Mouse (Mus musculus) small intestine, adult 2 months (tissue): Measurements from ENCODE around the gene Slc4a8.

Experiments used
- CTCF ChIP-seq: fragments of 200-500 bp; IDR thresholded peaks from 2 replicates; pipeline ENCODE4 v1.5.1; 2012; ENCODE audit warnings: low read depth, mild to moderate bottlenecking, control low read depth, inconsistent platforms, low read length, moderate library complexity, mixed read lengths; ENCODE audit not compliant: insufficient replicate concordance, insufficient read length; ENCODE audit errors: extremely low read depth
- POLR2A ChIP-seq: fragments of 200-500 bp; IDR thresholded peaks from 2 replicates; pipeline ENCODE4 v1.6.1; 2012; ENCODE audit warnings: low read depth, mild to moderate bottlenecking, control low read depth, inconsistent platforms, low read length, moderate library complexity

DNA sequence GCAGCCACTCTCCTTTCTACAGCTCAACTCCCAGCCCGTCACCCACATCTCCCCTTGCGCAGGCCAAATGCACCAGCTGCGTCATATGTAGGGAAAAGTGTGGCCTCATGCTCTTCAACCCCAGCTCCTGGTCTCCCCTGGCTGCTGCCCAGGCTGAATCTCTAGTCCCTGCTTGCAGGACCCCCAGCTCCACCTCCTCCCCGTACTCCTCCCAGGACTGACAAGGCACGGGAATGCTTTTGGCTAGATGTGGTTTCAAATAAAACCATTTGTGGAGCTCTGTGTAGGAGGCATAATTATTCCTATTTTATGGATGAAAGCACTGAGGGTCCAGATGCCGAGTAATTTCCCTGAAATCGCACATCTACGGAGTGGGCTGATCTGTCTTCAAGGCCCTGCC lies 70.6 kb downstream of the Slc4a8 start:
- TF ChIP-seq POLR2A (no peak), CTCF (no peak)
